Mouse (Mus musculus): ENCODE data around the gene Wdr25. TPM values are rescaled to one million over a fixed set of nuclear protein-coding genes. Genes with fewer than 3 reads are reported as not detected.

Gene Wdr25
- 6.7 TPM for total RNA-seq (2023)

GRCm38 (mm10) chr12:108892989-108893714 lies at the start of gene Wdr25:
TSS of gene Wdr25 (plus strand) at chr12:108893631.

GRCm38 (mm10) chr12:108893715-108894431 lies 442 bp downstream of the Wdr25 start, which contains the start of gene Wars:
TSS of gene Wars (minus strand) at chr12:108894174.

GRCm38 (mm10) chr12:109068167-109068653 lies 174.8 kb downstream of the Wdr25 start, which contains the start of gene Begain:
TSS of gene Begain (minus strand) at chr12:109068217.

Other genes starting within 250 kb of the Wdr25 start
- not detected for gene Degs2, start 191.3 kb upstream of the Wdr25 start, total RNA-seq (2023)
- gene Yy1, start 100.7 kb upstream of the Wdr25 start, total RNA-seq (2023): 84.9 TPM
- 8.8 TPM for gene Slc25a29, start 57.7 kb upstream of the Wdr25 start, total RNA-seq (2023)
- 3.0 TPM for gene Slc25a47, start 57.6 kb upstream of the Wdr25 start, total RNA-seq (2023)
- 31.2 TPM for gene Wars, start 543 bp downstream of the Wdr25 start, total RNA-seq (2023)
- 3.6 TPM for gene Begain, start 174.6 kb downstream of the Wdr25 start, total RNA-seq (2023)

All from CD4-positive naive resting alpha-beta T cell, adult 76 days (primary cell).